Mouse (Mus musculus): ENCODE data around the gene Cmtm2b. TPM values are rescaled to one million over a fixed set of nuclear protein-coding genes. Genes with fewer than 3 reads are reported as not detected.

The Cmtm2b gene
- polyA plus RNA-seq, 1 experiment, result 1.0 TPM

Other genes starting within 250 kb of the Cmtm2b start
- 90.9 and 92.6 TPM in 2 replicates for gene Cdh5, start 220.6 kb upstream of the Cmtm2b start, polyA plus RNA-seq (2012; rRNA removed)
- 0.92 and 0.99 TPM in 2 replicates for gene Bean1, start 151.8 kb upstream of the Cmtm2b start, polyA plus RNA-seq (2012; rRNA removed)
- gene Tk2, start 73.7 kb upstream of the Cmtm2b start, polyA plus RNA-seq (2012; rRNA removed), result 33.4 and 33.6 TPM in 2 replicates
- 15.9 and 19.9 TPM in 2 replicates for gene Cklf, start 71.4 kb upstream of the Cmtm2b start, polyA plus RNA-seq (2012; rRNA removed)
- gene Cmtm2a, start 29.0 kb upstream of the Cmtm2b start, polyA plus RNA-seq (2012; rRNA removed), result 1.5 and 2.5 TPM in 2 replicates
- gene Gm45711, start 12.1 kb upstream of the Cmtm2b start, polyA plus RNA-seq (2012; rRNA removed), result 0.29 TPM in 1 of 2 replicates, not detected in the other
- gene Cmtm1, start 12.1 kb upstream of the Cmtm2b start, polyA plus RNA-seq (2012; rRNA removed), result 0.11 TPM in 1 of 2 replicates, not detected in the other
- not detected in 2 replicates for gene Gm11020, start 663 bp upstream of the Cmtm2b start, polyA plus RNA-seq (2012; rRNA removed)
- gene Cmtm3, start 17.2 kb downstream of the Cmtm2b start, polyA plus RNA-seq (2012; rRNA removed), result 60.8 and 67.8 TPM in 2 replicates
- gene Cmtm4, start 73.6 kb downstream of the Cmtm2b start, polyA plus RNA-seq (2012; rRNA removed), result 25.5 and 33.2 TPM in 2 replicates
- gene Dync1li2, start 120.8 kb downstream of the Cmtm2b start, polyA plus RNA-seq (2012; rRNA removed), result 26.2 and 29.2 TPM in 2 replicates
- gene Terb1, start 187.7 kb downstream of the Cmtm2b start, polyA plus RNA-seq (2012; rRNA removed), result 0.15 and 0.26 TPM in 2 replicates
- 20.5 and 23.2 TPM in 2 replicates for gene Nae1, start 212.4 kb downstream of the Cmtm2b start, polyA plus RNA-seq (2012; rRNA removed)
- gene Car7, start 212.5 kb downstream of the Cmtm2b start, polyA plus RNA-seq (2012; rRNA removed), result 17.3 and 17.8 TPM in 2 replicates

Measured in gonadal fat pad, adult 2 months (tissue).